Mouse (Mus musculus): ENCODE data around the gene Vps26b. TPM values are rescaled to one million over a fixed set of nuclear protein-coding genes. Genes with fewer than 3 reads are reported as not detected.

Vps26b gene
- polyA plus RNA-seq, 1 experiment from 2014 or later, result 36.8 TPM

DNA sequence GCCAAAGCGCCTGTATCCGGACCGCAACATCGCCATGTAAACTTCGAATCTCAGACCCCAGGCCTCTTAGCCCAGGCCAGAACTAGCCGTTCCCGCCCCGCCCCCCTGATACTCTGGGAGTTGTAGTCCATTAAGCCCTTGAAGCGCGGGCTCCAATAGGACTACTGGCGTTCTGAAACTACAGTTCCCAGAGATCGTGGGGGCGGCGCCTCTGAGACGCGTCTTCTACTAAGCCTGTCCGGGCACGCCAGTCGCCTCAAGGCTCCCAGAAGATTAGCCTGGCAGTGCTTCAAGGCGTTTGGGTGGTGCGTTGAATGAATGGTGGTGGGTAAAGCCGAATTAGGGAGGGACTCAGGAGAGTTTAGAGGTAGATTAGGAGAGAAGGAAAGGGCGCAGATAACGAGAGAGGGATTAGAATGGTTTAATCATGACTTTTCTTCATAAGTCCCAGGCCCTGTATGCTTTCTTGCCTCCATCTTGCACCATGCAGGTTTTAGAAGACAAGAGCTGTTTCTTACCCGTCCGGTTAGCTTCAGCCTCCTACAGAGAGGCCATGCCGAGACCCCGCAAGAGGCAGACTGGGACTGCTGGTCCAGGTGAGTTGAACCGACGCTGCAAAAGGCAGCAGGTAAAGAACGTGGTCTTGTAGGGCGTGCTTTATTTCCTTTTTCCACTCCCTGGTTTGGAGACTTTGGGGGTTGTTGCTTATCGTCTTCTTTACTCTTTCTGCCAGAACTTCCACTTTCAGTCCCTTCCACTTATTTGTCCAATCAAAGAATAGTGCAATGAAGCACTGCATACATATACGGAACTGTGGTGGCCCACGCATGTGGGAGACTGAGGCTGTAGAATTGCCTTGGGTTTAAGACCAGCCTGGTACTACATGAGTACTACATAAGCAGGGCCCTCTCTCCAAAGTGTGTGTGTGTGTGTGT, 30.1 kb downstream of the Vps26b start, which contains the start of the genes Acad8 and Thyn1:
TSS of gene Acad8 (minus strand) at position 106 of the 935 bp plus-strand sequence.
TSS of gene Thyn1 (plus strand) at position 250 of the 935 bp plus-strand sequence.
- Histone ChIP-seq H3K36me3 (ENCODE audit: control insufficient read depth, insufficient read depth, low read length) (peaks cover 12% of the 10 kb centered on the region), H3K4me1 (ENCODE audit: control insufficient read depth, insufficient read depth, low read length) (peaks cover 17% of the 10 kb centered on the region; the same call in 1 of the 2 replicates), H3K9me3 (ENCODE audit: control insufficient read depth, low read depth, low read length) (no peaks in the 10 kb centered on the region), H3K27me3 (ENCODE audit: control insufficient read depth, insufficient read depth, low read length) (no peaks in the 10 kb centered on the region), H3K9ac (replicated peaks; ENCODE audit: low read depth, low read length) (peak within 1 kb of the TSS; percentile 71), H3K27ac (ENCODE audit: low read length) (peak within 1 kb of the TSS; percentile 66; the same call in 1 of the 2 replicates), H3K4me3 (ENCODE audit: low read depth, low read length) (peak within 1 kb of the TSS; percentile 72), H3K4me2 (replicated peaks; ENCODE audit: low read depth, low read length) (peak within 1 kb of the TSS; percentile 72)
- ATAC-seq (ENCODE audit: insufficient number of reproducible peaks, insufficient read depth, low FRiP score, low read depth), result peak; percentile 99
- 1% methylated on average over 35 of the region's 35 CpGs for WGBS

GRCm38 (mm10) chr9:26998669-26999460, 31.0 kb downstream of the Vps26b start:
- no peaks in the 10 kb centered on the region for H3K9me3 ChIP-seq (ENCODE audit: control insufficient read depth, low read depth, low read length)
- H3K4me3 ChIP-seq (ENCODE audit: low read depth, low read length), result peak overlapping the region; percentile 72
- H3K4me2 ChIP-seq (replicated peaks; ENCODE audit: low read depth, low read length), result peak overlapping the region; percentile 69
- peaks cover 17% of the 10 kb centered on the region; the same call in 1 of the 2 replicates for H3K4me1 ChIP-seq (ENCODE audit: control insufficient read depth, insufficient read depth, low read length)
- H3K27ac ChIP-seq (ENCODE audit: low read length), result peak overlapping the region; percentile 59; the same call in 1 of the 2 replicates
- peak; percentile 30; the same call in 1 of the 2 replicates for ATAC-seq (ENCODE audit: insufficient number of reproducible peaks, insufficient read depth, low FRiP score, low read depth)
- H3K27me3 ChIP-seq (ENCODE audit: control insufficient read depth, insufficient read depth, low read length), result no peaks in the 10 kb centered on the region
- 2% methylated on average over 29 of the region's 29 CpGs for WGBS
- peak overlapping the region; percentile 71 for H3K9ac ChIP-seq (replicated peaks; ENCODE audit: low read depth, low read length)
- peaks cover 6% of the 10 kb centered on the region for H3K36me3 ChIP-seq (ENCODE audit: control insufficient read depth, insufficient read depth, low read length)

DNA sequence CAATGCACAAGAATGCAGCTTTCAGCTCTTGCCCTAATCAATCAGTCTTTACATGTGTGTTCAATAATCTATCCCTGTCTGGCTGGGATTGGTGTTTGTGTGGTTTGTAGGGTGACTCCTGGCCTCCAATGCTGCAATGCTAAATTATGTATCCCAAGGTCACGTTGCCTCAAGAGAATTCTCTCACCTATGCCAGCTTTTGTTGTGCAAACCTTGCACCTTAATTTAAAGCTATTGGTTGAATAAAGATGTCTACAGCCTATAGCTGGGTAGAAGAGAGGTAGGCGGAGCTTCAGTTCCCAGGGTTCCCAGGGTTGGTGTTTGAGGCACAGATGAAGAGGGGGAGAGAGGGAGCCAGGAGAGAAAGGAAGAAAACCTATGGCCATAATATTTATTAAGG, 32.4 kb downstream of the Vps26b start:
- Histone ChIP-seq H3K4me2 (replicated peaks; ENCODE audit: low read depth, low read length) (no peak overlapping the region), H3K9me3 (ENCODE audit: control insufficient read depth, low read depth, low read length) (no peaks in the 10 kb centered on the region), H3K27me3 (ENCODE audit: control insufficient read depth, insufficient read depth, low read length) (no peaks in the 10 kb centered on the region), H3K4me1 (ENCODE audit: control insufficient read depth, insufficient read depth, low read length) (peaks cover 17% of the 10 kb centered on the region; the same call in 1 of the 2 replicates), H3K36me3 (ENCODE audit: control insufficient read depth, insufficient read depth, low read length) (no peaks in the 10 kb centered on the region), H3K4me3 (ENCODE audit: low read depth, low read length) (no peak overlapping the region), H3K9ac (replicated peaks; ENCODE audit: low read depth, low read length) (no peak overlapping the region), H3K27ac (ENCODE audit: low read length) (no peak overlapping the region)
- WGBS, result 90% methylated on average over 2 of the region's 2 CpGs
- ATAC-seq (ENCODE audit: insufficient number of reproducible peaks, insufficient read depth, low FRiP score, low read depth), result no peak

GRCm38 (mm10) chr9:26997062-26997461, 32.8 kb downstream of the Vps26b start:
- 86% methylated on average over 3 of the region's 3 CpGs for WGBS
- no peaks in the 10 kb centered on the region for H3K36me3 ChIP-seq (ENCODE audit: control insufficient read depth, insufficient read depth, low read length)
- H3K9me3 ChIP-seq (ENCODE audit: control insufficient read depth, low read depth, low read length), result no peaks in the 10 kb centered on the region
- no peak overlapping the region for H3K4me2 ChIP-seq (replicated peaks; ENCODE audit: low read depth, low read length)
- no peaks in the 10 kb centered on the region for H3K27me3 ChIP-seq (ENCODE audit: control insufficient read depth, insufficient read depth, low read length)
- H3K4me3 ChIP-seq (ENCODE audit: low read depth, low read length), result no peak overlapping the region
- H3K9ac ChIP-seq (replicated peaks; ENCODE audit: low read depth, low read length), result no peak overlapping the region
- H3K4me1 ChIP-seq (ENCODE audit: control insufficient read depth, insufficient read depth, low read length), result peaks cover 17% of the 10 kb centered on the region; the same call in 1 of the 2 replicates
- H3K27ac ChIP-seq (ENCODE audit: low read length), result no peak overlapping the region
- ATAC-seq (ENCODE audit: insufficient number of reproducible peaks, insufficient read depth, low FRiP score, low read depth), result no peak

DNA sequence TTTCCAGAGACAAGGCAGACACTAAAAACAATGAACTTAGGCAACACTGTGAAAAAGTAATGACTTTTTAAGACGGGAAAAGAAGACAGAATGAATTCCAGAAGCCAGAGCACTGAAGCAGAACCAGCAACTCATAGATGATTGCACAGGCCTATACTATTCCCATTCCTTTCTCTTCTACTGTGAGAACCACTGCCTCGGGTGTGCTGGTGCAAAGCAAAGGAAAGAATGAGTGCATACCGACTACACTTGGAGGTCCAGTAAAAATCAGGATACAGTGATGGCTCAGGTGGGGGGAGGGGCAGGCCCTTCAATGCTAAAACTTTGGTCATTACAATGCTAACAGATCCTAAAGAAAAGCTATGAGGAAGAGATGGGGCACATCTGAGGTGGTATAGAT, 36.0 kb downstream of the Vps26b start:
- 79% methylated on average over 3 of the region's 3 CpGs for WGBS
- Histone ChIP-seq H3K4me2 (replicated peaks; ENCODE audit: low read depth, low read length) (no peak overlapping the region), H3K27ac (ENCODE audit: low read length) (no peak overlapping the region), H3K9ac (replicated peaks; ENCODE audit: low read depth, low read length) (no peak overlapping the region), H3K27me3 (ENCODE audit: control insufficient read depth, insufficient read depth, low read length) (no peaks in the 10 kb centered on the region), H3K4me1 (ENCODE audit: control insufficient read depth, insufficient read depth, low read length) (0 out of 2 replicates have a peak, but pooled peaks cover 5% of the 10 kb centered on the region), H3K36me3 (ENCODE audit: control insufficient read depth, insufficient read depth, low read length) (peaks cover 23% of the 10 kb centered on the region), H3K9me3 (ENCODE audit: control insufficient read depth, low read depth, low read length) (no peaks in the 10 kb centered on the region), H3K4me3 (ENCODE audit: low read depth, low read length) (no peak overlapping the region)
- ATAC-seq (ENCODE audit: insufficient number of reproducible peaks, insufficient read depth, low FRiP score, low read depth), result no peak

GRCm38 (mm10) chr9:26993118-26993517, 36.7 kb downstream of the Vps26b start:
- no peak overlapping the region for H3K4me2 ChIP-seq (replicated peaks; ENCODE audit: low read depth, low read length)
- peaks cover 27% of the 10 kb centered on the region for H3K36me3 ChIP-seq (ENCODE audit: control insufficient read depth, insufficient read depth, low read length)
- no peak overlapping the region for H3K27ac ChIP-seq (ENCODE audit: low read length)
- no peak overlapping the region for H3K4me3 ChIP-seq (ENCODE audit: low read depth, low read length)
- H3K27me3 ChIP-seq (ENCODE audit: control insufficient read depth, insufficient read depth, low read length), result no peaks in the 10 kb centered on the region
- no peak overlapping the region for H3K9ac ChIP-seq (replicated peaks; ENCODE audit: low read depth, low read length)
- 92% methylated on average over 10 of the region's 10 CpGs for WGBS
- H3K4me1 ChIP-seq (ENCODE audit: control insufficient read depth, insufficient read depth, low read length), result 0 out of 2 replicates have a peak, but pooled peaks cover 3% of the 10 kb centered on the region
- no peaks in the 10 kb centered on the region for H3K9me3 ChIP-seq (ENCODE audit: control insufficient read depth, low read depth, low read length)
- no peak for ATAC-seq (ENCODE audit: insufficient number of reproducible peaks, insufficient read depth, low FRiP score, low read depth)

GRCm38 (mm10) chr9:26990181-26990580, 39.7 kb downstream of the Vps26b start:
- Histone ChIP-seq H3K4me3 (ENCODE audit: low read depth, low read length) (no peak overlapping the region), H3K27me3 (ENCODE audit: control insufficient read depth, insufficient read depth, low read length) (no peaks in the 10 kb centered on the region), H3K4me1 (ENCODE audit: control insufficient read depth, insufficient read depth, low read length) (no peaks in the 10 kb centered on the region), H3K9ac (replicated peaks; ENCODE audit: low read depth, low read length) (no peak overlapping the region), H3K27ac (ENCODE audit: low read length) (no peak overlapping the region), H3K4me2 (replicated peaks; ENCODE audit: low read depth, low read length) (no peak overlapping the region), H3K9me3 (ENCODE audit: control insufficient read depth, low read depth, low read length) (no peaks in the 10 kb centered on the region), H3K36me3 (ENCODE audit: control insufficient read depth, insufficient read depth, low read length) (peaks cover 46% of the 10 kb centered on the region)
- 88% methylated on average over 4 of the region's 4 CpGs for whole genome bisulfite sequencing
- no peak for ATAC-seq (ENCODE audit: insufficient number of reproducible peaks, insufficient read depth, low FRiP score, low read depth)

DNA sequence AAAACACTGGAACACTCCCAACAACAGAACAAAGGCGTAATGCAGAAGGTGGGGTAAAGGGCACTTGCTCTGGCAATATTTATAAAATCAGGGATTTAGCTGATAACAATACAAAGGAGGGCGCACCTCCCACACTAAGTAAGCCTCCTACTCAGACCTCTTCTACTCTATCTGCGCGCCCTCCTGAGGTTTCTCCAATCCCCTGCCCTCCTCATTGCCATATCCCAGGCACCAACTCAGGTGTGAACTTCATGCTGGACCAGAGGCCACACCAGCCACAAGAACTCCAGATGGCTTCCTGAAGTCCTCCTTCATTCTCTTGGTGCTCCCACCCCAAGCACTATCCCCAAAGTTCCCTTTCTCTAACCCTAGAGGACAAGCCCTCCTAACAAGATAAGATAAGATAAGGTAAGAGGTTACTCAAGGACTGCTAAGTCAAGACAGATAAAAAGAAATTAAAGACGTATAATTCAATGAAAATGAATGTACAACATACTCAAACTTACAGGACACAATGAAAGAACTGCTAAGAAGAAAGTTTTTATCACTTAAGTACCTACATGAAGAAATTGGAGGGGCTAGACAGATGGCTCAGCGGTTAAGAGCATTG, 44.1 kb downstream of the Vps26b start:
- Histone ChIP-seq H3K4me2 (replicated peaks; ENCODE audit: low read depth, low read length) (no peak overlapping the region), H3K27ac (ENCODE audit: low read length) (no peak overlapping the region), H3K9ac (replicated peaks; ENCODE audit: low read depth, low read length) (no peak overlapping the region), H3K4me3 (ENCODE audit: low read depth, low read length) (no peak overlapping the region), H3K36me3 (ENCODE audit: control insufficient read depth, insufficient read depth, low read length) (peaks cover 56% of the 10 kb centered on the region), H3K9me3 (ENCODE audit: control insufficient read depth, low read depth, low read length) (no peaks in the 10 kb centered on the region), H3K4me1 (ENCODE audit: control insufficient read depth, insufficient read depth, low read length) (no peaks in the 10 kb centered on the region), H3K27me3 (ENCODE audit: control insufficient read depth, insufficient read depth, low read length) (no peaks in the 10 kb centered on the region)
- peak; percentile 77 for ATAC-seq (ENCODE audit: insufficient number of reproducible peaks, insufficient read depth, low FRiP score, low read depth)
- WGBS, result 84% methylated on average over 6 of the region's 6 CpGs

All from stomach, embryonic 14.5 days (tissue).